Mouse (Mus musculus): Measurements from ENCODE around the gene Sema5b. TPM values are rescaled to one million over a fixed set of nuclear protein-coding genes. Genes with fewer than 3 reads are reported as not detected.
A peak's percentile ranks its signal among the peaks of the same experiment; 100 is the strongest.

Sema5b gene
- total RNA-seq, 2 experiments from 2014 or later: 3.3 to 14.8 TPM

GRCm38 (mm10) chr16:35633058-35633457 lies 92.1 kb downstream of the Sema5b start:
- DNase-seq: peak in 1 of 2 experiments; percentile 23

GRCm38 (mm10) chr16:35634971-35635370 lies 94.0 kb downstream of the Sema5b start:
- no peak for DNase-seq

DNA sequence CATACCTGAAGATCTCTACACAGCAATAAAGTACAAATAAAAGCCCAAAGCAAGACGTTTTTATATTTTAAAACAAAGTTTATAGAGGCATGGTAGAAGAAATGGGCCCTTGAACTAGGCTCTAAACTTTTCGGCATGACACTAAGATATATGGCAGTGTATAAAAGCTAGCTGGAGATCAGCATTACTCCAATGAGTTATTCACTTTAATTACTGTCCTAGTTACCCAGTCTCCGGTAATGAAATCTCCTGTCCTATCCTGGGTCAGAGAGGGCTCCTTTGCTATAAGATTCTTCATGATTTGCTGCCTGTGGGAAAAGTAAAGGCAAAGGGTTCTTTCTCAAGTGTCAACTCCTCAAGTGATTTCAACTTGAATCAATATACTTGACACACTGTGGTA lies 98.6 kb downstream of the Sema5b start:
- no peak for DNase-seq

- DNase-seq: no peak
Observed at GRCm38 (mm10) chr16:35648862-35649261, 107.9 kb downstream of the Sema5b start.

DNA sequence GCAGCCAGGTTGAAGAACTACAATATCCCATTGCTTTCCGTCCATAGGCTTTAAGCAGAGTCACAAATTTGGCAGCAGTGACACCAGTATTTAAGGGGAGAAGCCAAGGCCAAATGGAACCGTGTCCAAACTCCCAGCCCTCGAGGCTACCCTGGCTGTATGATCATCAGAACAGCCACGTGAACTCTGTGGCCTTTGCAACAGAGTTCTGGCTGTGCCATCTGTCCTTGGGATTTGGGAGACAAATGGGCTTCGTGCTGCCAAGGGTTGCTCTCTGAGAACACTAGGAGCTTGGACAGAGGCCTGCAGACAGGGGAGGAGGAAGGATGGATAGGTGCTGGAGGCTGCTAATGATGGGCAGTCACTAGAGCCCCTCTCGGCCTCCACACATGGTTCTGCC lies 111.3 kb downstream of the Sema5b start:
- DNase-seq: peak; percentile 85 to 88

GRCm38 (mm10) chr16:35652706-35653105 lies 111.8 kb downstream of the Sema5b start:
- peak; percentile 62 to 65 for DNase-seq

DNA sequence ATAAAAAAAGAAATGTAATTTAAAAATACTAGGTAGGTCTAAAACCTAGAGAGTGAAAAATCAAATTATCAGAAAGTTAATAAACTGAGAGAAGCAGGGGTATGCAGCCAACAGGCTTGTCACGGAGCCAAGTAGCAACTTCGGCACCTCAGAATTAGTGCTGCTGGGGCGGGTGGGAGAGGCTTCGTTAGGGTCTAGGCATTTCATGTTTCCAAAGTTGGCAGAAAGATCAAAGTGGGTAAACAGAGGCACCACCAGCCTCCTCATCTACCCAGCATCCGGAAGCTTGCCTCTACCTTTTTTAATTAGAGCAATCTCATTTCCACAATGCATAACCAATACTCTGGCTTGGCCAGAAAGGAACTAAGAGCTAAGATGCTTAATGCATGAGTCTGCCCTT lies 113.0 kb downstream of the Sema5b start:
- no peak for DNase-seq

GRCm38 (mm10) chr16:35660222-35660621 lies 119.3 kb downstream of the Sema5b start:
- DNase-seq: peak; percentile 53 to 58

DNA sequence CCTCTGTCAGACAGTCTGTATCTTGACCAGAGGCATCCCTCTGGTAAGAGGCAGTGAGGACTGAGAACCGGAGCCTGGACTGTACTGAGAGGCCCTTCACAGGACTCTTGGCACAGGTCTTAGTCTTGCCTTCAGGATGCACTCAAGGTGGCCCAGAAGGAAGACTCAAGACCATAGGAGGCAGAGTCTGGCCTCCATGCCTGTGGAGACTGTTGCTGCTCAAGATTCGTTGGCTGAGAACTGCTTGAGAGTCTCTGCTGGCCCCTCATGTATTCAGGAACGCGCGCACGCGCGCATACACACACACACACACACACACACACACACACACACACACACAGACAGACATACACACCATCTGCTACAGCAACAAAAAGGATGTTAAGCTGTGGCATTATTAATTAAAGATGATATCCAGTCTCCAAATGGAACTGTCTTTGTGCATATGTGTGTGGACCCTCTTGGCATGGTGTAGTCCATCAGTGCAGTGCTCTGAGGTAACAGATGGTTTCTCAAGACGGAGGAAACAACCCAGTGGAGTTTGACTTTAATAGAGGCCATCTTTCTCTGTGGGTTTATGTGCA lies 123.0 kb downstream of the Sema5b start:
- no peak for DNase-seq

- no peak for DNase-seq
Observed at GRCm38 (mm10) chr16:35664847-35665246, 123.9 kb downstream of the Sema5b start.

DNA sequence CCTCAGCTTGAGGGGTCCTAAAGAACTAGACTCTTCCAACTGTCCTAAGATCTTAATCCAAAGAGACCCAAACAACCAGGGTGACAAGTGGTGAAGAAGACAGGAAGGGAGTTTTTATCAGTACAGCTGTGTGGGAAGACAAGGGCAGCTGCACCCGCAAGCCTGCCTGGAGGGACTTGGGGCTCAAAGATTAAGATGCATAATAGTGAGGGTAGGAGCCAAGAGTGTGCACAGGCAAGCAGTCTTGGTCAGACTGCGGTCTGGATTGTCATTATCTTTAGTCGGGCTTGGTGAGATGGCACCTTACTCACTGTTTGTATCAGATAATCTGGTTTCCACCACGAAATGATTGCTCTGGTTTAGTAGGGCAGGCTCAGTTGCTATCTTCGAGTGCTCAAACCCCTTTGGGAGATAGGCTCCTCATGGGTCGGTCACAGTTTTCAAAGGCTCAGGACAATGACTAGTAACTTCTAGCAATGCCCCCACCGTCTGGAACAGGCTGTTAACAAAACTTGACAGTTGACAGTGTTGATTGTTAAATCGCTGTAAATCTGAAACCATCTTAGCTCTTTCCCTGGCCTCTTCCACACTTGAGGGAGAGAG lies 136.7 kb downstream of the Sema5b start:
- no peak for DNase-seq

DNA sequence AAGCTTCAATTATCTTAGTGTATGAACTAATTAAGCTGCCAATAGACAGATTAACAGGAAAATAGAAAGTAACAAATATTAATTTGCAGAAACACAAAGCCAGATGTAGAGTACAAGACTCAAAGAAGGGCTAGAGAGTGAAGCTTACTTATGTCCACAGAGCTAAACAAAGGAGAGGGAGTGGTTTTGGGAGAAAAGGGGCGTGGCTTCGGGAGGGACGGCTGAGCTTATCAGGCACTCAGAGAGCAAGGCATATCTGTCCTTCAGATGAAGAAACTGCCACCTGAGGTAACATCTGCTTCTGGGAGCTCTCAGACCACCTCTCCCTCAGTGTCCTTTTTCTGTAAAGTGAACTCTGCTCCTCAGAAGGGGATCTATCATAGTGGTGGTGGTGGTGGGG lies 137.5 kb downstream of the Sema5b start:
- DNase-seq: no peak

DNA sequence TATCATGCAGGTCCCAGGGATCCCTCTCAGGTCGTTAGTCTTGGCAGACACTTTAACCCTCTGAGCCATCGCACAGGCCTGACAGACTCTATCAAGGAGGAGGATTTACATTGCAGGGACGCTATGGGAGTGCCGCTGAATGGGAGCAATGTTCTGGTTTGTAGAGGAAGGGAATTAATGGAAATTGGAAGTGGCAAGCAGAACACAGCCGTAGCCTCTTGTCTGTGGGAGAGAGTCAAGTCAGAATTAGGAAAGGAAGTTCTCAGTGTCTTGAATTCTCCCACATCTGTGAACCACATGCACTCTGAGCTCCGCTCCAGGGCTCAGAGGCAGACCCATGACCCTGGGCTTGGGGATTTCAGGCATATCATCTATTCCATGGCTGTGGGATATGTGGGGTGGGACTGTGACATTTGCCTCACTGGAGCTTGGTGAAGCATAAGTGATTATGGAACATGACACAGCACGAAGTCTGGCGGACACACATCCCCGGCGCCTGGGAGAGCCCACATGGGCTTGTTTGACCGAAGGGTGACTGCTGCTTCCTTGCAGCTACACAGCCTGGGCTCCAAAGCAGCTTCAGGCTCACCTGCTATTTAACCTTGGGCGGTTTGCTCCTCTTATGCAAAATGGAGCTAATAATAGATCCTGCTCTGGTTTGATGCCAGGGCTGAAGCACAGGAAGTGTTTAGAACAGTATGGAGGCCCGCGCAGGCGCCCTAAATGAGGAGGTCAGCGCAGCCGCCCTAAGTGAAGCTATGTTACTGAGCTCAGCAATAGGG lies 140.6 kb downstream of the Sema5b start:
- DNase-seq: no peak

DNA sequence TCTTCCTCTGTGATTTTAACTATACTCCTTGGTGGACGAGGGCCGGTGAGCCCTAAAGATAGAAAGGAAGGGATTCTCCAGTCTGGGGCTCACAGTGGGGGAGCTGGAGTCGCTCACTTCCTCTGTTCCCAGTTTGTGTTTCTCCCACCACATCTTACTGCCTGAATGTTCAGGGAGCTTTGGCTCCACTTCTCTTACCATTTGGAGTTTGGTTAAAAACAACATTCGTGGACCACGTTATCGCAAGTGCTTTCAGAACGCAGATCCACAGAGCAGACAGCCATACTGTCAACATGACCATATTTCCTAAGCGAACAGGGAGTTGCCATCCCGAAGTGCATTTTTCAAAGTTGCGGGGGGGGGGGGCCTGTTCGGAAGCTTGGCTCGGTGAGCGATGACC lies 144.1 kb downstream of the Sema5b start:
- DNase-seq: no peak

- DNase-seq: peak; percentile 52 to 62
Observed at GRCm38 (mm10) chr16:35686491-35686890, 145.5 kb downstream of the Sema5b start.

DNA sequence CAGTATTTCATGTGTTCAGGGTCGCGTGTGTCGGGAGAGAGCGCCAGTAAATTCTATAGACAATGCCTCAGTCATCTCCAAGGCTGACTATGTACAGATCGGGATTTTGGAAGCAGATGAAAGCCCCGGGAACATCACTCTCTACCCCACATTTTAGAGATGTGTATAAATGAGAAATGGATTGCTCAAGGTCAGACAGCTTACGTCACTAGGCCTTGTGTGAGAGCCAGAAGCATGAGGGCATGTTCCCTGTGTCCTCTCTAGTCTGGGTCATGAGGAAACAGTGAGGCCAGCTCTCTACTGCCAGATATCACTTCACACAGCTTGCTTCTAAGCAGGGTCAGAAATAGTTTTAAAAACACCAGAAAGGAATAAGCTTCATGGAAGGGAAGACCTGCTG lies 150.7 kb downstream of the Sema5b start:
- DNase-seq: peak; percentile 79 to 82

- no peak for DNase-seq
Observed at GRCm38 (mm10) chr16:35694250-35694846, 153.4 kb downstream of the Sema5b start.

DNA sequence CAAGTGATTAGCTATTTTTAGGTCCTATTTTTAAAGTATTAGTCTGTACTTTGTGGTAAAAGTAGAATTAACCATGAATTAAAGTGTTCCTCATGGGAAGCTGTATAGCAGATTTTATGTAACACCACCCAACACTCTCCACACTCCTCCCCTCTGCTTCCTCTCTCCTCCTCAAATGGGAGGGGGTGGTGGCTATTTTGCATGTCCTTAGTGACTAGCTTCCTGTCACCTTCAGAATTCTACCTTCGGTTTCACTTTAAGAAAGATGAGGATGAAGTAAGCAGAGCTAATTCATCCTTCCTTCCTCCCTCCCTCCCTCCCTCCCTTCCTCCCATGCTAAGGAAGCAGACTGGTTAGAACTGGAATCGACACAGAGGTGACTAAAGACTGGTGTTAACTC lies 155.2 kb downstream of the Sema5b start:
- no peak for DNase-seq

- no peak for DNase-seq
Observed at GRCm38 (mm10) chr16:35701823-35702222, 160.9 kb downstream of the Sema5b start.

- no peak for DNase-seq
Observed at GRCm38 (mm10) chr16:35703763-35704679, 163.1 kb downstream of the Sema5b start.

GRCm38 (mm10) chr16:35704796-35705195 lies 163.9 kb downstream of the Sema5b start:
- DNase-seq: peak; percentile 30 to 56

GRCm38 (mm10) chr16:35707004-35707403 lies 166.1 kb downstream of the Sema5b start:
- no peak for DNase-seq

Measured in adrenal gland, postnatal 36 days (tissue).